Mouse (Mus musculus): ENCODE measurements around the gene Smyd2.

DNA sequence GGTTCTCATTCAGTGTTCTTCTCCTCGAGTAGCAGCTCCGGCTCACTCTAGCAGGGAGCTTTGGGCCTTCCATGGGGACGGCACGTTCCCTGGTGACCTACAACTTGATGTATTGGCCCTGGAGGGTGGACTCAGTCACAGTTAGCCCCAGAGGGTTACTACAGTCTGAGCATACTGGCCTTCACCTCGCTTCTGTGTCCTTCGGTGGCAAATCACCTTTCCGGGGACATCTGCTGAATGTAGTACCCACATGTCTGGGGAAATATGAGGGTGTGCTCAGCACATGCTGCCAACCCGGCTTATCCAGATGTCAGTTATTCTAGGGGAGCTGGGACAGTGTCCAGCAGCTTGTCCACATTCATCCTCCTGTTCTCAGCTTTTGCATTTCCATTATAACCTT is 48.6 kb downstream of the Smyd2 start:
- TF ChIP-seq MAX (IDR thresholded peaks at IDR 0.05) (no peak), CTCF (IDR thresholded peaks at IDR 0.05; ENCODE audit: control insufficient read depth, insufficient read depth, insufficient read length) (no peak), USF1 (IDR thresholded peaks at IDR 0.05; ENCODE audit: low read depth) (no peak)
